20 mouse cellular contexts compared by ENCODE assay signal in the genomic region with DNA sequence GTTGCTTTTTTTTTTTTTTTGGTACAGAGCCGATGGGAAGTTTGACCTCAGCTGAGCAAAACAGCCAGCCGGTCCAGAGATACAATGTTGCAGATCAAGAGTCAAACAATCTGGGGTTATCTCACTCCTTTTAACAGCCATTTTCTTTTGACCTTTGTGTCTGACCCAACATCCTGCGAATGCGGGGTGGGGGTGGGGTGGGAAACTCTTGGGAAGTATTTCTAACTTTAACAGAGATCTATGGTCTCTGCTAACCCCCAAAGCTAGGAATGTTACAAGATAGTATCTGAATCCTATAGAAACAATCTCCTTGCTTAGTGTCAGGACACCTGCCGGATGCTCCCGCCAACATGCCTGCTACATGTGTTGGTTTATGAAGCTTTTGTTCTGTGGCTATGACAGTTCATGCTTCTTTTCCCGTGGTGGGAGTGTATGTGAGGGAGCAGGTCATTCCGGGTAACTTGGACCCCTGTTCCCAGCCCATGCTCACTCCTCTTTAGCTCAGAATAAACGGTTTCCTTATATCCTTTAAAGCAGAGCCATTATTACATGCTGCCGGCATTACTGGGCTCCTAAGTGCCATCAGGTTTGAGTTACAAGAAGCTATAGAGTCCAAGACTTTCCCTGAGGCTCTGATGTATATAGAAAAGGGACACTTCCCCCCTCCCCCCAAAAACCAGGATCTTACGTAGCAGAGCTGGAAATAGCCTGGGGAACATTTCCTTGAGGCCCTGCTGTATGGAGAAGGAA.
DNase-seq lines count a peak whose midpoint lies in the region; ATAC-seq and TF ChIP-seq lines count a peak whose summit lies in the region.
"Had no signal": no experiment of that assay in that cellular context is flagged by ENCODE, and none has a peak within 500 bp of the region (broad histone marks: within the 10 kb centered on the region; RNA-seq: fewer than 3 reads in every experiment).

No protein-coding gene starts in this region.

- no peak overlapping the region for H3K4me3 ChIP-seq in heart, embryonic 15.5 days
- no peak overlapping the region for H3K4me3 ChIP-seq in liver, adult 2 months (ENCODE audit: insufficient read depth, low read depth, low read length)
- H3K4me3 ChIP-seq in liver, embryonic 11.5 days (ENCODE audit: low read depth, low read length): no peak overlapping the region
- H3K4me3 ChIP-seq in embryonic facial prominence, embryonic 11.5 days (ENCODE audit: low read depth, low read length): no peak overlapping the region
- no peak overlapping the region for H3K4me3 ChIP-seq in liver, embryonic 13.5 days (replicated peaks)
- H3K4me3 ChIP-seq: heart, embryonic 13.5 days; hindbrain, embryonic 12.5 days; layer of hippocampus, adult 2 months; neural tube, embryonic 13.5 days had no signal

- no peak for DNase-seq in heart, postnatal 36 days
- DNase-seq in liver, adult 2 months (ENCODE audit: extremely low read depth, low read depth, low spot score): peak; percentile 27
- DNase-seq in liver, embryonic 11.5 days (ENCODE audit: low spot score): no peak
- peak; percentile 51 for DNase-seq in embryonic facial prominence, embryonic 11.5 days (ENCODE audit: low spot score)
- no peak for DNase-seq in liver, embryonic 13.5 days
- no peak for DNase-seq in layer of hippocampus, adult 18-20 months (ENCODE audit: low spot score in 2 of 2)
- DNase-seq: cerebellum, adult 9-11 months; gastrocnemius, postnatal 10 days; lung, adult 18-20 months; lung, postnatal 36 days; thymus, postnatal 25 days had no signal

- H3K9me3 ChIP-seq in heart, embryonic 15.5 days (replicated peaks): no peaks in the 10 kb centered on the region
- H3K9me3 ChIP-seq in liver, embryonic 11.5 days (ENCODE audit: control insufficient read depth, low read length): peaks cover 2% of the 10 kb centered on the region; the same call in 1 of the 2 replicates
- H3K9me3 ChIP-seq in embryonic facial prominence, embryonic 11.5 days (replicated peaks; ENCODE audit: control insufficient read depth, low read length): no peaks in the 10 kb centered on the region
- 0 out of 2 replicates have a peak, but pooled peaks cover 4% of the 10 kb centered on the region for H3K9me3 ChIP-seq in liver, embryonic 13.5 days (replicated peaks)
- H3K9me3 ChIP-seq: hindbrain, embryonic 12.5 days; neural tube, embryonic 13.5 days had no signal

- TF ChIP-seq POLR2A in liver, adult 2 months (IDR thresholded peaks at IDR 0.05; ENCODE audit: extremely low read depth, insufficient read depth, low read length): no peak

- H3K9ac ChIP-seq in heart, embryonic 15.5 days: no peak overlapping the region
- H3K9ac ChIP-seq in liver, adult 2 months (ENCODE audit: low read depth, low read length): no peak overlapping the region
- no peak overlapping the region for H3K9ac ChIP-seq in liver, embryonic 11.5 days (ENCODE audit: low read depth, low read length)
- no peak overlapping the region for H3K9ac ChIP-seq in embryonic facial prominence, embryonic 11.5 days (replicated peaks; ENCODE audit: low read length)
- no peak overlapping the region for H3K9ac ChIP-seq in liver, embryonic 13.5 days
- H3K9ac ChIP-seq: heart, embryonic 13.5 days; hindbrain, embryonic 12.5 days; neural tube, embryonic 13.5 days had no signal

- H3K27me3 ChIP-seq in heart, embryonic 15.5 days: no peaks in the 10 kb centered on the region
- no peaks in the 10 kb centered on the region for H3K27me3 ChIP-seq in liver, adult 2 months (ENCODE audit: control insufficient read depth, insufficient read depth, low read length)
- H3K27me3 ChIP-seq in liver, embryonic 11.5 days (replicated peaks; ENCODE audit: control insufficient read depth, insufficient read depth, low read length): no peaks in the 10 kb centered on the region
- no peaks in the 10 kb centered on the region; the same call in 1 of the 2 replicates for H3K27me3 ChIP-seq in embryonic facial prominence, embryonic 11.5 days (ENCODE audit: control insufficient read depth, insufficient read depth, low read length)
- no peaks in the 10 kb centered on the region for H3K27me3 ChIP-seq in liver, embryonic 13.5 days
- H3K27me3 ChIP-seq: hindbrain, embryonic 12.5 days; neural tube, embryonic 13.5 days had no signal

- intact Hi-C loops in heart, postnatal 36 days (cut with DNase I): no loop called here

- H3K36me3 ChIP-seq in heart, embryonic 15.5 days: no peaks in the 10 kb centered on the region
- H3K36me3 ChIP-seq in liver, adult 2 months (ENCODE audit: control insufficient read depth, insufficient read depth, low read length): no peaks in the 10 kb centered on the region
- H3K36me3 ChIP-seq in liver, embryonic 11.5 days (ENCODE audit: control insufficient read depth, insufficient read depth, low read length): no peaks in the 10 kb centered on the region
- H3K36me3 ChIP-seq in embryonic facial prominence, embryonic 11.5 days (replicated peaks; ENCODE audit: control insufficient read depth, insufficient read depth, low read depth, low read length): no peaks in the 10 kb centered on the region
- H3K36me3 ChIP-seq in liver, embryonic 13.5 days: no peaks in the 10 kb centered on the region
- H3K36me3 ChIP-seq: G1E; heart, embryonic 13.5 days; hindbrain, embryonic 12.5 days; neural tube, embryonic 13.5 days had no signal

- TF ChIP-seq CTCF in liver, adult 2 months (IDR thresholded peaks at IDR 0.05; ENCODE audit: low read depth, low read length): no peak

- no peak overlapping the region for H3K4me2 ChIP-seq in heart, embryonic 15.5 days
- no peak overlapping the region for H3K4me2 ChIP-seq in liver, embryonic 11.5 days
- no peak overlapping the region; the same call in 1 of the 2 replicates for H3K4me2 ChIP-seq in embryonic facial prominence, embryonic 11.5 days (ENCODE audit: low read depth, low read length)
- H3K4me2 ChIP-seq in liver, embryonic 13.5 days: no peak overlapping the region
- H3K4me2 ChIP-seq: heart, embryonic 13.5 days; hindbrain, embryonic 12.5 days; neural tube, embryonic 13.5 days had no signal

- no peaks in the 10 kb centered on the region for H3K79me2 ChIP-seq in liver, adult 2 months (ENCODE audit: control insufficient read depth, insufficient read depth, low read length)

- 0 out of 2 replicates have a peak, but pooled peaks cover 2% of the 10 kb centered on the region for H3K4me1 ChIP-seq in heart, embryonic 15.5 days (replicated peaks)
- no peaks in the 10 kb centered on the region for H3K4me1 ChIP-seq in liver, adult 2 months (ENCODE audit: control insufficient read depth, insufficient read depth, low read length)
- H3K4me1 ChIP-seq in liver, embryonic 11.5 days (replicated peaks; ENCODE audit: control insufficient read depth, insufficient read depth, low read length): no peaks in the 10 kb centered on the region
- no peaks in the 10 kb centered on the region for H3K4me1 ChIP-seq in embryonic facial prominence, embryonic 11.5 days (ENCODE audit: control insufficient read depth, insufficient read depth, low read length)
- peaks cover 11% of the 10 kb centered on the region; the same call in 1 of the 2 replicates for H3K4me1 ChIP-seq in liver, embryonic 13.5 days (replicated peaks)
- H3K4me1 ChIP-seq: hindbrain, embryonic 12.5 days; neural tube, embryonic 13.5 days had no signal

- ATAC-seq in heart, embryonic 15.5 days (replicated peaks; ENCODE audit: insufficient number of reproducible peaks, insufficient read depth, low FRiP score, low read depth): no peak
- ATAC-seq in liver, embryonic 11.5 days (replicated peaks; ENCODE audit: low FRiP score): no peak; the same call in 1 of the 2 replicates
- no peak for ATAC-seq in embryonic facial prominence, embryonic 11.5 days (replicated peaks; ENCODE audit: insufficient number of reproducible peaks, low FRiP score, low TSS enrichment, low read depth)
- ATAC-seq in liver, embryonic 13.5 days (ENCODE audit: low read depth): no peak
- ATAC-seq in granulocyte monocyte progenitor cell, adult 5-6 weeks (replicated peaks; ENCODE audit: poor library complexity, severe bottlenecking): no peak
- ATAC-seq: inflammation-experienced regulatory T-cells, adult 6 months had no signal

- 0 out of 2 replicates have a peak overlapping the region, but pooled peaks have one; percentile 18 for H3K27ac ChIP-seq in heart, embryonic 15.5 days
- no peak overlapping the region for H3K27ac ChIP-seq in liver, adult 2 months (replicated peaks; ENCODE audit: insufficient read depth, low read depth, low read length)
- no peak overlapping the region for H3K27ac ChIP-seq in liver, embryonic 11.5 days (ENCODE audit: low read depth, low read length)
- H3K27ac ChIP-seq in embryonic facial prominence, embryonic 11.5 days (replicated peaks; ENCODE audit: low read depth, low read length): no peak overlapping the region
- peak overlapping the region; percentile 21; the same call in 1 of the 2 replicates for H3K27ac ChIP-seq in liver, embryonic 13.5 days
- H3K27ac ChIP-seq: heart, embryonic 13.5 days; hindbrain, embryonic 12.5 days; layer of hippocampus, adult 2 months; neural tube, embryonic 13.5 days; stomach, postnatal 0 days had no signal

- 46% methylated on average over 11 of the region's 11 CpGs for WGBS in heart, embryonic 15.5 days
- WGBS in liver, adult 2 months: 42% methylated on average over 11 of the region's 11 CpGs
- 52% methylated on average over 11 of the region's 11 CpGs for WGBS in liver, embryonic 11.5 days
- 37% methylated on average over 11 of the region's 11 CpGs for WGBS in embryonic facial prominence, embryonic 11.5 days
- 48% methylated on average over 11 of the region's 11 CpGs for WGBS in liver, embryonic 13.5 days (ENCODE audit: insufficient replicate concordance)

Comparison
In these comparisons a context has a peak if more than half of its experiments do, and no peak if none do; other contexts are left out.
1. H3K27ac ChIP-seq: peak in heart, embryonic 15.5 days (single experiment) and liver, embryonic 13.5 days (single experiment); none in liver, adult 2 months (single experiment), liver, embryonic 11.5 days (single experiment) and embryonic facial prominence, embryonic 11.5 days (single experiment).
2. DNase-seq: peak in liver, adult 2 months (single experiment) and embryonic facial prominence, embryonic 11.5 days (single experiment); none in heart, postnatal 36 days (0 of 2), liver, embryonic 11.5 days (single experiment), liver, embryonic 13.5 days (single experiment) and layer of hippocampus, adult 18-20 months (0 of 2).